Mouse (Mus musculus): ENCODE results near the gene Atp4a.

DNA sequence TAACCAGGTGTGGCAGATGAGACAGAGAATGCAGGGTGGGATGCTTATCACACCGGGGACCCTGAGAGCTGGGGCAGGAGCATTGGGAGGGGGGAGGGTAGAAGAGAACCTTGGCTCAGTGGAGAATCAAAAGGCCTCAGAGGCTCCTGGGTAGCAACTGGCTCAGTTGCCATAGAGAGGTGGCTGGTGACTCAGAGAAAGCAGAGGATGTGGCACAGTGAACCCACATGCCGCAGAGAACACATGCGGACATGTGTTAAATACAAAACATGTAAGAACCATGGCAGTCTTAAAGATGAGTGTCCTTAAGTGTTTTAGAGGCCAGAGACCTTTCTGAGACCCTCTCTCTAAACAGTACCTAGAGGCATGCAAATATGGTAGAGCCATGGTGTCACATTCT lies 24.2 kb downstream of the Atp4a start:
- TF ChIP-seq CTCF (IDR thresholded peaks at IDR 0.05; ENCODE audit: borderline replicate concordance, control insufficient read depth, extremely low read depth, insufficient read depth, low read length, poor library complexity) (no peak), POLR2A (IDR thresholded peaks at IDR 0.05; ENCODE audit: control insufficient read depth, extremely low read depth, insufficient read depth, low read length, poor library complexity) (no peak)
